Mouse (Mus musculus): Measurements from ENCODE around the gene Palm2.

DNA sequence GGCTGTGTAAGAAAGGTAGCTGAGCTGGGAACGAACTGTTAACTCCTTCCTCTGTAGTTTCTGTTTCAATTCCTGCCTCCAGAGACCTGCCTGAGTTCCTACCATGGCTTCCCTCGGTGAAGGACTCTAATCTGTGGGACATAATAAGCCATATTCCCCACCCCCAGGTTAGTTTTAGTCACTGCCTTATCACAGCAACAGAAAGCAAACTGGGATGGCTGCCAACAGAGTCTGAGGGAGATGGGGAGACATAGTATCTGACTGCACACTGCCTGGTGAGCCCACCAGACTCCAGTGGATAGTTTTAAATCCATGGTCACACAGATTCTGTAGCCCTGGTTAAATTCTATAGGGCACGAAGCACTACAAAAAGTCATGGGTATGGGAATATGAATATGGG, 299.4 kb downstream of the Palm2 start:
- TF ChIP-seq POLR2A (IDR thresholded peaks at IDR 0.05; ENCODE audit: extremely low read depth, insufficient read depth, low read length) (no peak), CTCF (IDR thresholded peaks at IDR 0.05; ENCODE audit: extremely low read depth, insufficient read depth, low read length) (no peak)
